Comparison of ENCODE assay signal across 7 mouse cellular contexts in the genomic region with DNA sequence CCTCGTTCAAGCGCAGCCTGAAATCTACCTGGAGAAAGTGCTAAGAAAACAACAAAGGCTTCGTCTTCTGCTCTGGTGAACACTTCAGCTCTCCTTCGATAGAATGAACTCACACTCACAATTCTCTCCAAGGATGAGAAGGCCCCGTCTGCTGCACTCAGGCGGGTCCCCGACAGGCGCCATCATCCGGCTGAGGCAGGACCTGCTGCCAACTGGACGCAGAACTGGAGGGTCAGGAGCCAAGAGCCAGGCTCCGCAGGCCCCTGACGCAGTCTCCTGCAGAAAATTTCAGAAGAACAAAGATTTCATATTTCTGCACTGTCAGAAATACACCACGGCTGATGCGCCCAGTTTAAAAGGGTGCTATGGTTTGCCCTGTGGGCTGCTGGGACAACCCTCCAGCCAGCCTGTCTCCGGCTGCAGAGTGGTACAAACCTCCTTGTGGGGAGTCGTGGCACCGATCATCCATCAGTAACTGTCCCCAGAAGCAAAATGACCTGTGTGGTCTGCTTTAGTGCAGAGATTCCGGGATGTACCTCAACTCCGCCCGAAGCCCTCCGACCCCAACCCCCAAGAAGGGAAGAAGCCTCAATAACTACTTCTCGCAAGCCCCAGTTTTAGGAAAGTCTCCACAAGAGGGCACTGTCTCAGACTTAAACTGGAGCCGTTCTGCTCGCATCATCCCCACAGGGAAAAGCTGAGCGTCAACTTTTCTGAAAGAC. TPM values are rescaled to one million over a fixed set of nuclear protein-coding genes. Genes with fewer than 3 reads are reported as not detected.
DNase-seq lines count a peak whose midpoint lies in the region; ATAC-seq and TF ChIP-seq lines count a peak whose summit lies in the region.

No protein-coding gene starts in this region.

- no peak for TF ChIP-seq POLR2A in ES-Bruce4 (IDR thresholded peaks at IDR 0.05; ENCODE audit: insufficient read depth, low read length)

- H3K4me2 ChIP-seq in embryonic facial prominence, embryonic 15.5 days (replicated peaks): peak overlapping the region; percentile 52

- no peak overlapping the region for H3K27ac ChIP-seq in ES-Bruce4 (ENCODE audit: insufficient read depth, low read length)
- no peak overlapping the region for H3K27ac ChIP-seq in embryonic facial prominence, embryonic 15.5 days (replicated peaks)

- no peaks in the 10 kb centered on the region for H3K36me3 ChIP-seq in ES-Bruce4 (ENCODE audit: control insufficient read depth, insufficient read depth, low read length, poor library complexity, severe bottlenecking)
- no peaks in the 10 kb centered on the region for H3K36me3 ChIP-seq in embryonic facial prominence, embryonic 15.5 days

- no peaks in the 10 kb centered on the region for H3K27me3 ChIP-seq in ES-Bruce4 (ENCODE audit: control insufficient read depth, insufficient read depth, low read length, poor library complexity, severe bottlenecking)
- H3K27me3 ChIP-seq in embryonic facial prominence, embryonic 15.5 days: peaks cover 5% of the 10 kb centered on the region; the same call in 1 of the 2 replicates

- peaks cover 5% of the 10 kb centered on the region for H3K9me3 ChIP-seq in ES-Bruce4 (replicated peaks; ENCODE audit: control insufficient read depth, insufficient read depth, low read length, poor library complexity, severe bottlenecking)
- no peaks in the 10 kb centered on the region for H3K9me3 ChIP-seq in embryonic facial prominence, embryonic 15.5 days (replicated peaks)

- DNase-seq in ZHBTc4 (ENCODE audit: low read depth, low spot score): peak; percentile 77
- DNase-seq in layer of hippocampus, postnatal 10 days (ENCODE audit: low spot score in 2 of 2): peak; percentile 67 to 74
- DNase-seq in lung, postnatal 10 days: peak; percentile 84
- DNase-seq in right cerebral cortex, postnatal 14 days: peak; percentile 67

- peak; percentile 59 for TF ChIP-seq CTCF in ES-Bruce4 (IDR thresholded peaks at IDR 0.05; ENCODE audit: low read depth, low read length)

- peak overlapping the region; percentile 39; the same call in 1 of the 2 replicates for H3K9ac ChIP-seq in ES-Bruce4 (ENCODE audit: low read depth, poor library complexity, severe bottlenecking)
- H3K9ac ChIP-seq in embryonic facial prominence, embryonic 15.5 days: no peak overlapping the region

- no peak for TF ChIP-seq EP300 in ES-Bruce4 (IDR thresholded peaks at IDR 0.05; ENCODE audit: insufficient read depth, low read depth, low read length)

- 15% methylated on average over 25 of the region's 25 CpGs for WGBS in embryonic facial prominence, embryonic 15.5 days

- no peak for ATAC-seq in embryonic facial prominence, embryonic 15.5 days (ENCODE audit: insufficient number of reproducible peaks, low FRiP score, low TSS enrichment, low read depth)
- peak; percentile 64 to 71 for ATAC-seq in hematopoietic stem cell, adult 5-6 weeks (replicated peaks in 1 of 2; ENCODE audit: insufficient read depth in 1 of 2, low FRiP score in 2 of 2, low TSS enrichment in 1 of 2, low read depth in 1 of 2, poor library complexity in 2 of 2, severe bottlenecking in 2 of 2)

- H3K4me1 ChIP-seq in ES-Bruce4 (ENCODE audit: control insufficient read depth, insufficient read depth, low read length): no peaks in the 10 kb centered on the region
- peaks cover 10% of the 10 kb centered on the region; the same call in 1 of the 2 replicates for H3K4me1 ChIP-seq in embryonic facial prominence, embryonic 15.5 days

- H3K4me3 ChIP-seq in ES-Bruce4 (ENCODE audit: low read depth, low read length): peak overlapping the region; percentile 68
- H3K4me3 ChIP-seq in embryonic facial prominence, embryonic 15.5 days (replicated peaks): peak overlapping the region; percentile 36

RNA-seq across cellular contexts. Expression of a gene that starts 10.2 kb away (rescaled TPM):
- polyA plus RNA-seq in ES-Bruce4 (2011; ENCODE audit: insufficient read depth, insufficient read length, low read depth, missing spikeins): 60.3 and 60.7 TPM in 2 replicates
- 9.0 and 10.3 TPM in 2 replicates for polyA plus RNA-seq in embryonic facial prominence, embryonic 15.5 days (2015; fragmentation: Nextera tagmentation; extraction: Ambion mirVana)
- total RNA-seq in hematopoietic stem cell, adult 5-6 weeks (2017): 2.2 and 3.9 TPM in 2 replicates
- 10 to 100 TPM; 36.9 to 39.6 TPM for total RNA-seq in layer of hippocampus, postnatal 10 days (2021)
